Mouse (Mus musculus) heart, embryonic 16.5 days (tissue): ENCODE measurements around the gene Gtsf1. TPM values are rescaled to one million over a fixed set of nuclear protein-coding genes. Genes with fewer than 3 reads are reported as not detected.

Experiments used
- ATAC-seq: fragments of 200-750 bp; cut with Nextera tagmentation; replicated peaks from 2 replicates; pipeline ENCODE4 v1.8.0; 2017; ENCODE audit warnings: moderate number of reproducible peaks; ENCODE audit not compliant: insufficient read depth, low FRiP score; ENCODE audit errors: extremely low read depth
- H3K27ac ChIP-seq: fragments of 300-500 bp; sonication (generic); 2 replicates; pipeline ENCODE4 v1.5.1; 2014; ENCODE audit warnings: mild to moderate bottlenecking, low read length, control low read depth, moderate library complexity
- H3K27me3 ChIP-seq: fragments of 300-500 bp; sonication (generic); 2 replicates; pipeline ENCODE4 v1.6.1; 2014; ENCODE audit warnings: low read length, mixed read lengths; ENCODE audit not compliant: control insufficient read depth, insufficient read depth
- H3K36me3 ChIP-seq: fragments of 300-500 bp; sonication (generic); 2 replicates; pipeline ENCODE4 v1.6.1; 2014; ENCODE audit not compliant: control insufficient read depth, insufficient read depth
- H3K4me1 ChIP-seq: fragments of 300-500 bp; sonication (generic); 2 replicates; pipeline ENCODE4 v1.6.1; 2014; ENCODE audit warnings: low read length, mixed read lengths; ENCODE audit not compliant: control insufficient read depth, insufficient read depth
- H3K4me2 ChIP-seq: fragments of 300-500 bp; sonication (generic); 2 replicates; pipeline ENCODE4 v1.6.1; 2014; ENCODE audit warnings: low read depth, mild to moderate bottlenecking, control low read depth, low read length
- H3K4me3 ChIP-seq: fragments of 300-500 bp; sonication (generic); 2 replicates; pipeline ENCODE4 v1.5.1; 2014; ENCODE audit warnings: mild to moderate bottlenecking, control low read depth, low read length
- H3K9ac ChIP-seq: fragments of 300-500 bp; sonication (generic); 2 replicates; pipeline ENCODE4 v1.6.1; 2014; ENCODE audit warnings: low read length, control low read depth
- H3K9me3 ChIP-seq: fragments of 300-500 bp; sonication (generic); replicated peaks from 2 replicates; pipeline ENCODE4 v1.6.1; 2016; ENCODE audit warnings: low read length; ENCODE audit not compliant: control insufficient read depth
- WGBS: fragments of 180-500 bp; shearing (Covaris S2); extraction: QIAGEN DNeasy Blood & Tissue Kit; methylation state at CpG from one replicate; pipeline ENCODE4 v1.1.7; 2014; 5-methylcytosine and 5-hydroxymethylcytosine counted together
- polyA plus RNA-seq: library from polyadenylated mRNA; unstranded; fragments of >200 nt; fragmentation: Nextera tagmentation; extraction: Ambion mirVana; gene quantifications from 2 replicates; pipeline ENCODE4 v1.2.1, GENCODE M21; 2015

Gene Gtsf1
- polyA plus RNA-seq, 1 experiment from 2014 or later: 15.3 TPM

GRCm38 (mm10) chr15:103382075-103382474, 48.2 kb downstream of the Gtsf1 start:
- no peak for ATAC-seq
- no peak overlapping the region for H3K9ac ChIP-seq
- H3K36me3 ChIP-seq: no peaks in the 10 kb centered on the region
- H3K27me3 ChIP-seq: no peaks in the 10 kb centered on the region
- no peaks in the 10 kb centered on the region for H3K9me3 ChIP-seq
- peak overlapping the region; percentile 14; the same call in 1 of the 2 replicates for H3K27ac ChIP-seq
- no peak overlapping the region for H3K4me3 ChIP-seq
- H3K4me2 ChIP-seq: no peak overlapping the region
- H3K4me1 ChIP-seq: peaks cover 50% of the 10 kb centered on the region
- WGBS: 65% methylated on average over 2 of the region's 2 CpGs

- H3K27me3 ChIP-seq: no peaks in the 10 kb centered on the region
- H3K4me3 ChIP-seq: no peak overlapping the region
- 0 out of 2 replicates have a peak, but pooled peaks have one; percentile 13 for ATAC-seq
- H3K9ac ChIP-seq: no peak overlapping the region
- no peaks in the 10 kb centered on the region for H3K9me3 ChIP-seq
- H3K4me2 ChIP-seq: no peak overlapping the region
- WGBS: 28% methylated on average over 3 of the region's 3 CpGs
- peak overlapping the region; percentile 41 for H3K27ac ChIP-seq
- H3K36me3 ChIP-seq: no peaks in the 10 kb centered on the region
- H3K4me1 ChIP-seq: peaks cover 47% of the 10 kb centered on the region
Observed at GRCm38 (mm10) chr15:103378665-103379356, 51.5 kb downstream of the Gtsf1 start.

- H3K4me1 ChIP-seq: peaks cover 39% of the 10 kb centered on the region
- 54% methylated on average over 3 of the region's 3 CpGs for WGBS
- 0 out of 2 replicates have a peak, but pooled peaks have one; percentile 5 for ATAC-seq
Observed at GRCm38 (mm10) chr15:103377752-103378664, 52.3 kb downstream of the Gtsf1 start.

DNA sequence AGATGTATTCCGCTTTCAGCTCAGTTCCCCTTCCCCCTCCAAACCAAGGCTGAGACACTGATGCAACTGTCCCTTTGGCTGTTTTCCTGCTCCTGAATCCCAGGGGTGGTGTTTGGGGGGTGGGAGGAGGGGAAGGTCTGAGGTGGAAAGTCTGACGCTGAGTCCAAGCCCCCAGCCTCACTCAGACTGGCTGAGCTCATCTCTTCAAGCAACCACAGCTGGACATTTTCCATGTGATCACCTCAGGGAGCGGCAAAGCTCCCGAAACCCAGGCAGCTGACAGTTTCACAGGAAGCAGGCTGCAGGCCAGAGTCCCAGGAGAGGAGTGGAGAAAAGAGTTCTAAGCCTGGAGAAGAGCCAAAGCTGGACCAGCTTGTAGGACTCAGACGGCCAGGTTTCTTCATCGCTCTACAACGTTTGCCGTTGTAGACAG, 53.4 kb downstream of the Gtsf1 start:
- ATAC-seq: 0 out of 2 replicates have a peak, but pooled peaks have one; percentile 23
- Histone ChIP-seq H3K4me2 (no peak overlapping the region), H3K36me3 (no peaks in the 10 kb centered on the region)

More at GRCm38 (mm10) chr15:103377752-103378664, 52.3 kb downstream of the Gtsf1 start:
- Histone ChIP-seq H3K9ac (peak overlapping the region; percentile 11; the same call in 1 of the 2 replicates), H3K27ac (peak overlapping the region; percentile 70), H3K36me3 (no peaks in the 10 kb centered on the region), H3K27me3 (no peaks in the 10 kb centered on the region), H3K4me3 (no peak overlapping the region), H3K4me2 (no peak overlapping the region), H3K9me3 (no peaks in the 10 kb centered on the region)

GRCm38 (mm10) chr15:103375112-103375800, 55.0 kb downstream of the Gtsf1 start:
- whole genome bisulfite sequencing: 81% methylated on average over 4 of the region's 4 CpGs

More for the DNA sequence above, 53.4 kb downstream of the Gtsf1 start:
- H3K27me3 ChIP-seq: no peaks in the 10 kb centered on the region
- H3K4me3 ChIP-seq: no peak overlapping the region
- H3K4me1 ChIP-seq: peaks cover 34% of the 10 kb centered on the region
- H3K9me3 ChIP-seq: no peaks in the 10 kb centered on the region
- peak overlapping the region; percentile 2; the same call in 1 of the 2 replicates for H3K9ac ChIP-seq
- WGBS: 31% methylated on average over 8 of the region's 8 CpGs
- peak overlapping the region; percentile 70 for H3K27ac ChIP-seq

DNA sequence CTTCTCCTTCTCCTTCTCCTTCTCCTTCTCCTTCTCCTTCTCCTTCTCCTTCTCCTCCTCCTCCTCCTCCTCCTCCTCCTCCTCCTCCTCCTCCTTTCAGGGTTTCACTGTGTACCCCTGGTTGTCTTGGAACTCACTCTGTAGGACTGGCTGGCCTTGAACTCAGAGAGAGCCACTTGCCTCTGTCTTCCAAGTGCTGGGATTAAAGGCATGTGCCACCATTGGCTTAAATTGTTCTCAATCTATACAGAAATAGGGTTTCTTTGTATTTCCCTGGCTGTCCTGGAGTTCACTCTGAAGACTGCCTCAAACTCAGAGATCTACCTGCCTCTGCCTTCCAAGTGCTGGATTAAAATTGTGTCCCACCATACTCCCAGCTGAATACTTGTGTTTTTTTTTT, 57.8 kb downstream of the Gtsf1 start:
- Histone ChIP-seq H3K27me3 (no peaks in the 10 kb centered on the region), H3K9ac (no peak overlapping the region), H3K27ac (no peak overlapping the region), H3K4me3 (no peak overlapping the region), H3K4me1 (peaks cover 26% of the 10 kb centered on the region), H3K36me3 (no peaks in the 10 kb centered on the region), H3K9me3 (no peaks in the 10 kb centered on the region), H3K4me2 (no peak overlapping the region)
- no peak for ATAC-seq

More at GRCm38 (mm10) chr15:103375112-103375800, 55.0 kb downstream of the Gtsf1 start:
- Histone ChIP-seq H3K9me3 (no peaks in the 10 kb centered on the region), H3K27ac (no peak overlapping the region), H3K9ac (no peak overlapping the region), H3K27me3 (no peaks in the 10 kb centered on the region), H3K4me1 (peaks cover 43% of the 10 kb centered on the region), H3K36me3 (no peaks in the 10 kb centered on the region), H3K4me2 (no peak overlapping the region), H3K4me3 (no peak overlapping the region)
- no peak for ATAC-seq

GRCm38 (mm10) chr15:103371741-103372140, 58.5 kb downstream of the Gtsf1 start:
- Histone ChIP-seq H3K27me3 (no peaks in the 10 kb centered on the region), H3K4me3 (no peak overlapping the region), H3K27ac (peak overlapping the region; percentile 48), H3K4me1 (peaks cover 25% of the 10 kb centered on the region), H3K9ac (no peak overlapping the region), H3K4me2 (no peak overlapping the region), H3K36me3 (no peaks in the 10 kb centered on the region), H3K9me3 (no peaks in the 10 kb centered on the region)
- ATAC-seq: no peak
- 53% methylated on average over 1 of the region's 1 CpGs for WGBS

GRCm38 (mm10) chr15:103371208-103371607, 59.1 kb downstream of the Gtsf1 start:
- Histone ChIP-seq H3K4me2 (no peak overlapping the region), H3K9ac (no peak overlapping the region), H3K36me3 (no peaks in the 10 kb centered on the region), H3K27ac (peak overlapping the region; percentile 22), H3K9me3 (no peaks in the 10 kb centered on the region), H3K27me3 (no peaks in the 10 kb centered on the region), H3K4me1 (peaks cover 20% of the 10 kb centered on the region), H3K4me3 (no peak overlapping the region)
- WGBS: 26% methylated on average over 2 of the region's 2 CpGs
- ATAC-seq: no peak
